Mouse (Mus musculus) midbrain, embryonic 12.5 days (tissue): ENCODE measurements around the gene Col5a1. TPM values are rescaled to one million over a fixed set of nuclear protein-coding genes. Genes with fewer than 3 reads are reported as not detected.

Source experiments
- ATAC-seq: fragments of 200-750 bp; cut with Nextera tagmentation; 2 replicates; pipeline ENCODE4 v1.8.0; 2017; ENCODE audit warnings: low read depth, moderate TSS enrichment, moderate library complexity; ENCODE audit not compliant: low FRiP score
- H3K27ac ChIP-seq: fragments of 300-500 bp; sonication (generic); replicated peaks from 2 replicates; pipeline ENCODE4 v1.5.1; 2016; ENCODE audit warnings: mild to moderate bottlenecking
- H3K27me3 ChIP-seq: fragments of 300-500 bp; sonication (generic); 2 replicates; pipeline ENCODE4 v1.6.1; 2016; ENCODE audit warnings: mild to moderate bottlenecking
- H3K36me3 ChIP-seq: fragments of 300-500 bp; sonication (generic); 2 replicates; pipeline ENCODE4 v1.6.1; 2016
- H3K4me1 ChIP-seq: fragments of 300-500 bp; sonication (generic); 2 replicates; pipeline ENCODE4 v1.6.1; 2016
- H3K4me2 ChIP-seq: fragments of 300-500 bp; sonication (generic); replicated peaks from 2 replicates; pipeline ENCODE4 v1.6.1; 2016; ENCODE audit warnings: mild to moderate bottlenecking, moderate library complexity
- H3K4me3 ChIP-seq: fragments of 300-500 bp; sonication (generic); 2 replicates; pipeline ENCODE4 v1.5.1; 2016; ENCODE audit warnings: mild to moderate bottlenecking
- H3K9ac ChIP-seq: fragments of 300-500 bp; sonication (generic); replicated peaks from 2 replicates; pipeline ENCODE4 v1.6.1; 2016; ENCODE audit warnings: mild to moderate bottlenecking, moderate library complexity
- H3K9me3 ChIP-seq: fragments of 300-500 bp; sonication (generic); 2 replicates; pipeline ENCODE4 v1.6.1; 2016; ENCODE audit warnings: mild to moderate bottlenecking
- WGBS: fragments of 180-500 bp; shearing (Covaris S2); methylation state at CpG from one replicate; pipeline ENCODE4 v1.1.7; 2016; 5-methylcytosine and 5-hydroxymethylcytosine counted together
- polyA plus RNA-seq: library from polyadenylated mRNA; unstranded; fragments of >200 nt; fragmentation: Nextera tagmentation; extraction: Ambion mirVana; gene quantifications from 2 replicates; pipeline ENCODE4 v1.2.1, GENCODE M21; 2016

The Col5a1 gene
- polyA plus RNA-seq, 1 experiment from 2014 or later: 35.8 TPM

- Histone ChIP-seq H3K27me3 (no peaks in the 10 kb centered on the region), H3K27ac (no peak overlapping the region), H3K9me3 (no peaks in the 10 kb centered on the region), H3K9ac (no peak overlapping the region), H3K36me3 (no peaks in the 10 kb centered on the region), H3K4me1 (peaks cover 7% of the 10 kb centered on the region; the same call in 1 of the 2 replicates), H3K4me2 (no peak overlapping the region), H3K4me3 (no peak overlapping the region)
- no peak for ATAC-seq
- 75% methylated on average over 3 of the region's 3 CpGs for WGBS
Observed at GRCm38 (mm10) chr2:28012367-28012766, 126.1 kb downstream of the Col5a1 start.

- no peak for ATAC-seq
- H3K9ac ChIP-seq: no peak overlapping the region
- no peak overlapping the region for H3K4me2 ChIP-seq
- H3K27me3 ChIP-seq: no peaks in the 10 kb centered on the region
- WGBS: 90% methylated on average over 3 of the region's 3 CpGs
- H3K4me1 ChIP-seq: no peaks in the 10 kb centered on the region
- no peaks in the 10 kb centered on the region for H3K36me3 ChIP-seq
- no peak overlapping the region for H3K27ac ChIP-seq
- H3K9me3 ChIP-seq: no peaks in the 10 kb centered on the region
- no peak overlapping the region for H3K4me3 ChIP-seq
Observed at GRCm38 (mm10) chr2:28014778-28015177, 128.6 kb downstream of the Col5a1 start.

- Histone ChIP-seq H3K9me3 (no peaks in the 10 kb centered on the region), H3K4me3 (no peak overlapping the region), H3K36me3 (peaks cover 6% of the 10 kb centered on the region; the same call in 1 of the 2 replicates), H3K27ac (no peak overlapping the region), H3K9ac (no peak overlapping the region), H3K4me1 (no peaks in the 10 kb centered on the region), H3K27me3 (no peaks in the 10 kb centered on the region), H3K4me2 (no peak overlapping the region)
- ATAC-seq: no peak
- 84% methylated on average over 6 of the region's 6 CpGs for WGBS
Observed at GRCm38 (mm10) chr2:28024416-28024815, 138.2 kb downstream of the Col5a1 start.

- 88% methylated on average over 4 of the region's 4 CpGs for WGBS
- no peak overlapping the region for H3K9ac ChIP-seq
- no peak for ATAC-seq
- H3K9me3 ChIP-seq: no peaks in the 10 kb centered on the region
- H3K4me2 ChIP-seq: no peak overlapping the region
- H3K4me3 ChIP-seq: no peak overlapping the region
- H3K27ac ChIP-seq: no peak overlapping the region
- H3K36me3 ChIP-seq: peaks cover 7% of the 10 kb centered on the region; the same call in 1 of the 2 replicates
- no peaks in the 10 kb centered on the region for H3K27me3 ChIP-seq
- no peaks in the 10 kb centered on the region for H3K4me1 ChIP-seq
Observed at GRCm38 (mm10) chr2:28025776-28026175, 139.6 kb downstream of the Col5a1 start.

GRCm38 (mm10) chr2:28031860-28032259 lies 145.6 kb downstream of the Col5a1 start:
- Histone ChIP-seq H3K4me3 (no peak overlapping the region), H3K27ac (no peak overlapping the region), H3K9ac (no peak overlapping the region), H3K9me3 (no peaks in the 10 kb centered on the region), H3K4me1 (no peaks in the 10 kb centered on the region), H3K27me3 (no peaks in the 10 kb centered on the region), H3K36me3 (peaks cover 11% of the 10 kb centered on the region; the same call in 1 of the 2 replicates), H3K4me2 (no peak overlapping the region)
- no peak for ATAC-seq
- WGBS: 78% methylated on average over 7 of the region's 9 CpGs

GRCm38 (mm10) chr2:28032469-28032868 lies 146.2 kb downstream of the Col5a1 start:
- WGBS: 92% methylated on average over 11 of the region's 11 CpGs
- Histone ChIP-seq H3K4me2 (no peak overlapping the region), H3K4me3 (no peak overlapping the region), H3K36me3 (peaks cover 11% of the 10 kb centered on the region; the same call in 1 of the 2 replicates), H3K27ac (no peak overlapping the region), H3K9ac (no peak overlapping the region), H3K9me3 (no peaks in the 10 kb centered on the region), H3K4me1 (no peaks in the 10 kb centered on the region; the same call in 1 of the 2 replicates), H3K27me3 (no peaks in the 10 kb centered on the region)
- ATAC-seq: no peak

- no peak overlapping the region for H3K9ac ChIP-seq
- 78% methylated on average over 13 of the region's 13 CpGs for WGBS
- no peak overlapping the region for H3K27ac ChIP-seq
- peaks cover 7% of the 10 kb centered on the region; the same call in 1 of the 2 replicates for H3K36me3 ChIP-seq
- no peaks in the 10 kb centered on the region; the same call in 1 of the 2 replicates for H3K4me1 ChIP-seq
- no peak for ATAC-seq
- no peak overlapping the region for H3K4me3 ChIP-seq
- H3K9me3 ChIP-seq: no peaks in the 10 kb centered on the region
- no peak overlapping the region for H3K4me2 ChIP-seq
- no peaks in the 10 kb centered on the region for H3K27me3 ChIP-seq
Observed at GRCm38 (mm10) chr2:28034011-28034710, 147.9 kb downstream of the Col5a1 start.

- no peaks in the 10 kb centered on the region for H3K9me3 ChIP-seq
- no peaks in the 10 kb centered on the region; the same call in 1 of the 2 replicates for H3K4me1 ChIP-seq
- H3K4me3 ChIP-seq: no peak overlapping the region
- H3K27me3 ChIP-seq: no peaks in the 10 kb centered on the region
- 91% methylated on average over 13 of the region's 13 CpGs for WGBS
- no peak overlapping the region for H3K9ac ChIP-seq
- no peak overlapping the region for H3K4me2 ChIP-seq
- H3K36me3 ChIP-seq: 0 out of 2 replicates have a peak, but pooled peaks cover 4% of the 10 kb centered on the region
- no peak overlapping the region for H3K27ac ChIP-seq
- ATAC-seq: no peak
Observed at GRCm38 (mm10) chr2:28036788-28037187, 150.6 kb downstream of the Col5a1 start.

GRCm38 (mm10) chr2:28037505-28038390 lies 151.5 kb downstream of the Col5a1 start:
- 90% methylated on average over 12 of the region's 12 CpGs for WGBS
- ATAC-seq: no peak
- H3K27me3 ChIP-seq: no peaks in the 10 kb centered on the region

GRCm38 (mm10) chr2:28038391-28039096 lies 152.3 kb downstream of the Col5a1 start:
- ATAC-seq: no peak
- Histone ChIP-seq H3K9ac (no peak overlapping the region), H3K36me3 (0 out of 2 replicates have a peak, but pooled peaks cover 4% of the 10 kb centered on the region), H3K4me1 (no peaks in the 10 kb centered on the region; the same call in 1 of the 2 replicates), H3K4me2 (no peak overlapping the region), H3K27me3 (no peaks in the 10 kb centered on the region), H3K4me3 (no peak overlapping the region), H3K27ac (no peak overlapping the region), H3K9me3 (no peaks in the 10 kb centered on the region)
- 92% methylated on average over 14 of the region's 14 CpGs for WGBS

More at GRCm38 (mm10) chr2:28037505-28038390, 151.5 kb downstream of the Col5a1 start:
- H3K4me3 ChIP-seq: no peak overlapping the region
- H3K36me3 ChIP-seq: 0 out of 2 replicates have a peak, but pooled peaks cover 4% of the 10 kb centered on the region
- H3K9ac ChIP-seq: no peak overlapping the region
- no peaks in the 10 kb centered on the region; the same call in 1 of the 2 replicates for H3K4me1 ChIP-seq
- H3K27ac ChIP-seq: no peak overlapping the region
- no peaks in the 10 kb centered on the region for H3K9me3 ChIP-seq
- no peak overlapping the region for H3K4me2 ChIP-seq

- Histone ChIP-seq H3K9me3 (no peaks in the 10 kb centered on the region), H3K27me3 (no peaks in the 10 kb centered on the region), H3K4me1 (no peaks in the 10 kb centered on the region; the same call in 1 of the 2 replicates), H3K27ac (no peak overlapping the region), H3K9ac (no peak overlapping the region), H3K4me2 (no peak overlapping the region), H3K4me3 (no peak overlapping the region), H3K36me3 (0 out of 2 replicates have a peak, but pooled peaks cover 4% of the 10 kb centered on the region)
- 94% methylated on average over 10 of the region's 10 CpGs for WGBS
- no peak for ATAC-seq
Observed at GRCm38 (mm10) chr2:28039647-28040325, 153.6 kb downstream of the Col5a1 start.
